Mouse (Mus musculus) inflammation-experienced regulatory T-cells, adult 6 months (primary cell): Measurements from ENCODE around the gene Gm3238. TPM values are rescaled to one million over a fixed set of nuclear protein-coding genes. Genes with fewer than 3 reads are reported as not detected.
"Not testable (repeated sequence)": the region's sequence is repeated elsewhere in the genome, so short reads cannot be mapped to it uniquely, and the experiment has no call there.

Experiments
- ATAC-seq: one replicate; pipeline ENCODE4 v1.8.0; 2017
- polyA plus RNA-seq, 3 experiments: library from polyadenylated mRNA; unstranded; fragments of 100-300 nt; shearing (Covaris generic); gene quantifications; one replicate each; pipeline ENCODE4 v1.2.1; 2017

Gm3238 gene
- polyA plus RNA-seq = not detected

GRCm38 (mm10) chr10:77771225-77771624 is at the start of gene Gm3238:
TSS of gene Gm3238 (minus strand) at chr10:77771325.
- ATAC-seq = not testable (repeated sequence)

GRCm38 (mm10) chr10:77819203-77819602 is 48.1 kb upstream of the Gm3238 start:
- no peak for ATAC-seq

- no peak for ATAC-seq
Observed at GRCm38 (mm10) chr10:77818523-77818922, 47.4 kb upstream of the Gm3238 start.

GRCm38 (mm10) chr10:77815514-77815913 is 44.4 kb upstream of the Gm3238 start:
- ATAC-seq = no peak

- ATAC-seq = no peak
Observed at GRCm38 (mm10) chr10:77814382-77814781, 43.3 kb upstream of the Gm3238 start, which contains the start of gene Gm2696. TSS of gene Gm2696 (plus strand) at chr10:77814682.

GRCm38 (mm10) chr10:77811743-77812142 is 40.6 kb upstream of the Gm3238 start, which contains the start of gene Gm9507:
TSS of gene Gm9507 (minus strand) at chr10:77811843.
- no peak for ATAC-seq

- ATAC-seq = no peak
Observed at GRCm38 (mm10) chr10:77804095-77804494, 33.0 kb upstream of the Gm3238 start.

- no peak for ATAC-seq
Observed at GRCm38 (mm10) chr10:77798921-77799508, 27.9 kb upstream of the Gm3238 start, which contains the start of gene Gm19668. TSS of gene Gm19668 (minus strand) at chr10:77799133.

GRCm38 (mm10) chr10:77798164-77798920 is 27.2 kb upstream of the Gm3238 start:
- ATAC-seq = not testable (repeated sequence)

- ATAC-seq = no peak
Observed at GRCm38 (mm10) chr10:77797677-77798076, 26.6 kb upstream of the Gm3238 start.

- no peak for ATAC-seq
Observed at GRCm38 (mm10) chr10:77794976-77795375, 23.9 kb upstream of the Gm3238 start, which contains the start of gene Gm9639. TSS of gene Gm9639 (minus strand) at chr10:77795076.

GRCm38 (mm10) chr10:77788621-77789020 is 17.5 kb upstream of the Gm3238 start:
- ATAC-seq = no peak

GRCm38 (mm10) chr10:77787876-77788275 is 16.8 kb upstream of the Gm3238 start, which contains the start of gene Gm7137:
TSS of gene Gm7137 (minus strand) at chr10:77788200.
- not testable (repeated sequence) for ATAC-seq

GRCm38 (mm10) chr10:77783396-77783795 is 12.3 kb upstream of the Gm3238 start:
- ATAC-seq = not testable (repeated sequence)

GRCm38 (mm10) chr10:77782442-77782841 is 11.3 kb upstream of the Gm3238 start, which contains the start of gene Gm3250:
TSS of gene Gm3250 (minus strand) at chr10:77782542.
- ATAC-seq = not testable (repeated sequence)

- ATAC-seq = not testable (repeated sequence)
Observed at GRCm38 (mm10) chr10:77776844-77777243, 5.7 kb upstream of the Gm3238 start, which contains the start of gene Gm7138. TSS of gene Gm7138 (minus strand) at chr10:77776944.

GRCm38 (mm10) chr10:77772142-77772541 is 1.0 kb upstream of the Gm3238 start:
- ATAC-seq = not testable (repeated sequence)

GRCm38 (mm10) chr10:77769727-77770126 is 1.4 kb downstream of the Gm3238 start:
- ATAC-seq = no peak

GRCm38 (mm10) chr10:77759582-77759981 is 11.5 kb downstream of the Gm3238 start, which contains the start of gene Gm3233:
TSS of gene Gm3233 (minus strand) at chr10:77759682.
- not testable (repeated sequence) for ATAC-seq

- ATAC-seq = no peak
Observed at GRCm38 (mm10) chr10:77753448-77753847, 17.7 kb downstream of the Gm3238 start.

- not testable (repeated sequence) for ATAC-seq
Observed at GRCm38 (mm10) chr10:77752312-77752711, 18.8 kb downstream of the Gm3238 start.

- ATAC-seq = not testable (repeated sequence)
Observed at GRCm38 (mm10) chr10:77751254-77751653, 19.9 kb downstream of the Gm3238 start, which contains the start of gene Gm9736. TSS of gene Gm9736 (minus strand) at chr10:77751354.

- not testable (repeated sequence) for ATAC-seq
Observed at GRCm38 (mm10) chr10:77750686-77751085, 20.4 kb downstream of the Gm3238 start.
